Mouse (Mus musculus): ENCODE data around the gene Hist1h1c.

- no peak for TF ChIP-seq CTCF (IDR thresholded peaks at IDR 0.05; ENCODE audit: extremely low read depth, insufficient read depth, insufficient read length, insufficient replicate concordance)
- TF ChIP-seq POLR2A (IDR thresholded peaks at IDR 0.05; ENCODE audit: low read depth, low read length), result no peak
Observed at GRCm38 (mm10) chr13:23747892-23748288, 9.3 kb downstream of the Hist1h1c start.
